Mouse (Mus musculus): ENCODE results near the gene Traf2.
"Not testable (repeated sequence)": the region's sequence is repeated elsewhere in the genome, so short reads cannot be mapped to it uniquely, and the experiment has no call there.

GRCm38 (mm10) chr2:25555479-25555878, 8.7 kb upstream of the Traf2 start:
- TF ChIP-seq CTCF (IDR thresholded peaks at IDR 0.05; ENCODE audit: low read depth, low read length); POLR2A (IDR thresholded peaks at IDR 0.05; ENCODE audit: borderline replicate concordance, low read depth, low read length): not testable (repeated sequence)
